Mouse (Mus musculus) T-helper 2 cell (primary cell): ENCODE measurements at regions not wholly inside any gene's neighbourhood (a gene's known extent, or its start where the extent isn't known, plus 50 kb on each side); places are given as distances from the start of the nearest gene placed in this dataset.

Experiments used
- in situ Hi-C: fragments of 300-600 bp; cut with MboI, MseI; formaldehyde crosslinking; loops from one replicate; pipeline ENCODE4 v1.15.1; 2025; ENCODE audit warnings: high pct_unique_total_duplicates

GRCm38 (mm10) chr6:88964071-88964470 lies 62.0 kb downstream of the Tpra1 start:
- in situ Hi-C loops: no loop called here

DNA sequence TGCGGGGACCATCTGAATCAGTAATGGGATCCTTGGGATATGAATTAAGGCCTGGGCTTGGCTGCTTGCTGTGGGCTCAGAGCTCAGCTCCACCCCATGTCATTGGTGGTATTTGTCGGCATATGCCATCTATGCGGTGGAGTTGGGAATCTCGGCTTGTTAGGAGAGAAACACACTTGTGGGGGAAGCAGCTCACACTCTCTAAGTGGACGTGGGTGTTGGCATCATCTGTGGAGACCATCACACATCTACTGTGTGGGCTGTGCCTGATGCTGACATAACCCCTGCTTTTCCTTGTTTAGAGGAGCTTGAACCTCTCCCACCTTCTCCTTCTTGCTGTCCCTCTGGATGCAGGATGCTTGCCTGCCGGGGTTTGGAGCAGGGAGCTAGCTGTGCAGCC lies 62.9 kb downstream of the Tpra1 start:
- in situ Hi-C loops: no loop called here

- in situ Hi-C loops: no loop called here
These were observed 63.5 kb downstream of the Tpra1 start for GRCm38 (mm10) chr6:88965361-88966226.

GRCm38 (mm10) chr6:88966501-88966900 lies 64.5 kb downstream of the Tpra1 start:
- in situ Hi-C loops: no loop called here

GRCm38 (mm10) chr6:88968842-88969241 lies 66.8 kb downstream of the Tpra1 start:
- in situ Hi-C loops: no loop called here

GRCm38 (mm10) chr6:88971729-88972128 lies 69.7 kb downstream of the Tpra1 start:
- in situ Hi-C loops: no loop called here

DNA sequence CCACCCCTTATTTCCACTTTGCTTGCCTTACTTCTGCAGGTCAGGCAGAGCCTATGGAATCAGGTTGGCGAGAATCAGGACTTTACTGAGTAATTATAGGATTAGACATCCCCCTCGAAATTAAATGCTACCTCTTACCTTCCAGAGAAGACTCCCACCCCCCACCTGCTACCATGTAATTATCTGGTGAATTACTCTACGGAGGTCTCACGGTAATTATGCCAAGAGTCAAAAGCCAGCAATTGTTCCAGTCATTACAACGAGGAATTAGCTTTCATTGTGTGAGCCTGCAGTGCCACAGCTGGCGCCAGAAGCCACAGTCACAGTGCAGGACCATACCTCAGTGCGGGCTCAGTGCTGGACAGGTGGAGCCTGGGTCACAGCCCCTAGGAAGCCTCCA lies 72.4 kb downstream of the Tpra1 start:
- in situ Hi-C loops: no loop called here

DNA sequence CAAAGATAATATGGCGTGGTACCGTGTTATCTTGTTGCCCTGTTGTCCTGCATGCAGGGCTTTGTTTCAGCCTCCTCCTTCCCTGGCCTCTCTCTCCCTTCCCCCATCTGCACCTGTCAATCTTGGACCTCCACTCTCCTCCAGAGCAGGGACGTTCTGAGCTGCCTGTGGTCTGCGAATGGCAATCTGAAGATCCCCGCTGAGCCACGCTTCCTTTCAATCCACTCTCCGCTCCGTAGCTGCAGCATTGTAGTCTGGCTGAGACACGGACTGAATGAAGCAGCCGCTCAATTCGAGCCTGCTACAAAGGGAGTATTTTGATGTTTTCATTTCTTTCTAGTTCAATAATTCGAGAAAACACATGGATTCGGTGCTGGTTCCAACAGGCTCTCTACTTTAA lies 74.5 kb downstream of the Tpra1 start:
- in situ Hi-C loops: no loop called here

GRCm38 (mm10) chr6:88976994-88977393 lies 74.9 kb downstream of the Tpra1 start:
- in situ Hi-C loops: no loop called here

- in situ Hi-C loops: no loop called here
These were observed 76.9 kb downstream of the Tpra1 start for GRCm38 (mm10) chr6:88978970-88979369.

DNA sequence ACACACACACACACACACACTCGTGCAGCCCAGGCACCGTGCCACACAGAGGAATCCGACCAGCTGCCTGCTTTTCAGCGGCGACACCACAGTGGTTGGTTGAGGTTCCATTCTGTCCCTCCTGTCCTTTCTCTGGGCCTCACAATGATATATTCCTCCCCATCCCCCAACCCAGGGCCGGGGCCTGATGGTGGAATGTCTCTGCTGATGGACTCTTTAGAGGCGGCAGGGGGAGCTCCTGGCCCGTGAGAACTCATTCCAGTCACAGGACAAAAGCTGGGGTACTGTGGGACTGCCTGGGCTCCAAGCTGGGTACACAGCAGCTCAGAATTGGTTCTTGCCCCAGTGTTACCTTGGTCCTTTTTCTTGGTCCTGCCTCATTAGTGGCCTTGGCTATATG lies 78.1 kb downstream of the Tpra1 start:
- in situ Hi-C loops: no loop called here

- in situ Hi-C loops: no loop called here
These were observed 79.5 kb downstream of the Tpra1 start for GRCm38 (mm10) chr6:88981544-88981943.

GRCm38 (mm10) chr6:88984170-88984569 lies 82.1 kb downstream of the Tpra1 start:
- in situ Hi-C loops: no loop called here

- in situ Hi-C loops: no loop called here
These were observed 82.8 kb downstream of the Tpra1 start for GRCm38 (mm10) chr6:88984863-88985262.

- in situ Hi-C loops: no loop called here
These were observed 86.5 kb downstream of the Tpra1 start for GRCm38 (mm10) chr6:88988551-88988950.

- in situ Hi-C loops: no loop called here
These were observed 87.7 kb downstream of the Tpra1 start for GRCm38 (mm10) chr6:88989617-88990299.

GRCm38 (mm10) chr6:88990300-88990685 lies 88.2 kb downstream of the Tpra1 start:
- in situ Hi-C loops: no loop called here

GRCm38 (mm10) chr6:88995077-88995476 lies 93.0 kb downstream of the Tpra1 start:
- in situ Hi-C loops: no loop called here

GRCm38 (mm10) chr6:88998927-88999722 lies 97.1 kb downstream of the Tpra1 start:
- in situ Hi-C loops: no loop called here

- in situ Hi-C loops: loop anchor here (5.0 kb wide), 1 partner anchor 93 kb away; no protein-coding TSS in a partner anchor
These were observed 98.3 kb downstream of the Tpra1 start for GRCm38 (mm10) chr6:89000359-89000758.

- in situ Hi-C loops: loop anchor here (5.0 kb wide), 1 partner anchor 96 kb away; no protein-coding TSS in a partner anchor
These were observed 101.3 kb downstream of the Tpra1 start for GRCm38 (mm10) chr6:89003197-89003923.
